Mouse (Mus musculus) CD8-positive naive resting alpha-beta T cell, adult 57 days (primary cell): ENCODE measurements around the gene Adcyap1r1. TPM values are rescaled to one million over a fixed set of nuclear protein-coding genes. Genes with fewer than 3 reads are reported as not detected.

Experiments
- total RNA-seq: library from RNA; stranded (reverse); gene quantifications from one replicate; pipeline ENCODE4 v1.2.4, GENCODE M21; 2023

Gene Adcyap1r1
- total RNA-seq = not detected

GRCm38 (mm10) chr6:55451771-55452371, at the start of gene Adcyap1r1:
Gene Adcyap1r1 (plus strand): TSS chr6:55451978.

Other genes with a start within 250 kb of the Adcyap1r1 start
- 0.15 TPM for gene Mindy4, start 248.6 kb upstream of the Adcyap1r1 start, total RNA-seq
- gene Aqp1, start 115.5 kb upstream of the Adcyap1r1 start, total RNA-seq = 0.70 TPM
- not detected for gene Ghrhr, start 75.7 kb upstream of the Adcyap1r1 start, total RNA-seq
- gene Neurod6, start 229.3 kb downstream of the Adcyap1r1 start, total RNA-seq = not detected